Mouse (Mus musculus): ENCODE results near the gene Pappa. TPM values are rescaled to one million over a fixed set of nuclear protein-coding genes. Genes with fewer than 3 reads are reported as not detected.

Pappa gene
- polyA plus RNA-seq, 1 experiment from 2014 or later = 0.69 TPM

GRCm38 (mm10) chr4:65188921-65189485, 65.0 kb downstream of the Pappa start:
- Histone ChIP-seq H3K27ac (no peak overlapping the region), H3K36me3 (no peaks in the 10 kb centered on the region), H3K4me3 (no peak overlapping the region), H3K9me3 (replicated peaks) (no peaks in the 10 kb centered on the region), H3K27me3 (ENCODE audit: low read depth, poor library complexity, severe bottlenecking) (no peaks in the 10 kb centered on the region), H3K4me1 (no peaks in the 10 kb centered on the region; the same call in 1 of the 2 replicates)
- no peak for DNase-seq (ENCODE audit: low spot score)
- 81% methylated on average over 6 of the region's 6 CpGs for WGBS

GRCm38 (mm10) chr4:65192810-65193209, 68.8 kb downstream of the Pappa start:
- no peaks in the 10 kb centered on the region; the same call in 1 of the 2 replicates for H3K4me1 ChIP-seq
- H3K9me3 ChIP-seq (replicated peaks) = no peaks in the 10 kb centered on the region
- H3K36me3 ChIP-seq = no peaks in the 10 kb centered on the region
- WGBS = 58% methylated on average over 3 of the region's 3 CpGs
- H3K27ac ChIP-seq = no peak overlapping the region
- DNase-seq (ENCODE audit: low spot score) = no peak
- H3K27me3 ChIP-seq (ENCODE audit: low read depth, poor library complexity, severe bottlenecking) = no peaks in the 10 kb centered on the region
- H3K4me3 ChIP-seq = no peak overlapping the region

GRCm38 (mm10) chr4:65195971-65196370, 72.0 kb downstream of the Pappa start:
- Histone ChIP-seq H3K4me3 (no peak overlapping the region), H3K27me3 (ENCODE audit: low read depth, poor library complexity, severe bottlenecking) (no peaks in the 10 kb centered on the region), H3K36me3 (no peaks in the 10 kb centered on the region), H3K9me3 (replicated peaks) (no peaks in the 10 kb centered on the region), H3K4me1 (no peaks in the 10 kb centered on the region; the same call in 1 of the 2 replicates), H3K27ac (no peak overlapping the region)
- WGBS = 93% methylated on average over 1 of the region's 1 CpGs
- no peak for DNase-seq (ENCODE audit: low spot score)

- WGBS = 86% methylated on average over 5 of the region's 5 CpGs
Observed at GRCm38 (mm10) chr4:65203666-65204065, 79.7 kb downstream of the Pappa start.

GRCm38 (mm10) chr4:65205446-65205845, 81.5 kb downstream of the Pappa start:
- H3K27ac ChIP-seq = no peak overlapping the region
- no peaks in the 10 kb centered on the region for H3K36me3 ChIP-seq
- no peak overlapping the region for H3K4me3 ChIP-seq
- no peak for DNase-seq (ENCODE audit: low spot score)
- no peaks in the 10 kb centered on the region for H3K4me1 ChIP-seq
- WGBS = 88% methylated on average over 2 of the region's 2 CpGs
- no peaks in the 10 kb centered on the region for H3K27me3 ChIP-seq (ENCODE audit: low read depth, poor library complexity, severe bottlenecking)
- H3K9me3 ChIP-seq (replicated peaks) = no peaks in the 10 kb centered on the region

More at GRCm38 (mm10) chr4:65203666-65204065, 79.7 kb downstream of the Pappa start:
- Histone ChIP-seq H3K4me3 (no peak overlapping the region), H3K36me3 (no peaks in the 10 kb centered on the region), H3K9me3 (replicated peaks) (no peaks in the 10 kb centered on the region), H3K27me3 (ENCODE audit: low read depth, poor library complexity, severe bottlenecking) (no peaks in the 10 kb centered on the region), H3K4me1 (no peaks in the 10 kb centered on the region), H3K27ac (no peak overlapping the region)
- DNase-seq (ENCODE audit: low spot score) = no peak

- H3K27me3 ChIP-seq (ENCODE audit: low read depth, poor library complexity, severe bottlenecking) = no peaks in the 10 kb centered on the region
- no peaks in the 10 kb centered on the region for H3K4me1 ChIP-seq
- no peaks in the 10 kb centered on the region for H3K36me3 ChIP-seq
- H3K9me3 ChIP-seq (replicated peaks) = no peaks in the 10 kb centered on the region
- 77% methylated on average over 3 of the region's 3 CpGs for WGBS
- no peak overlapping the region for H3K4me3 ChIP-seq
- DNase-seq (ENCODE audit: low spot score) = no peak
- H3K27ac ChIP-seq = no peak overlapping the region
Observed at GRCm38 (mm10) chr4:65209369-65210015, 85.5 kb downstream of the Pappa start.

GRCm38 (mm10) chr4:65216682-65217081, 92.7 kb downstream of the Pappa start:
- Histone ChIP-seq H3K9me3 (replicated peaks) (no peaks in the 10 kb centered on the region), H3K27ac (peak overlapping the region; percentile 73), H3K36me3 (no peaks in the 10 kb centered on the region), H3K27me3 (ENCODE audit: low read depth, poor library complexity, severe bottlenecking) (0 out of 2 replicates have a peak, but pooled peaks cover 7% of the 10 kb centered on the region), H3K4me1 (peaks cover 31% of the 10 kb centered on the region), H3K4me3 (no peak overlapping the region)
- peak; percentile 47 for DNase-seq (ENCODE audit: low spot score)
- WGBS = 15% methylated on average over 3 of the region's 3 CpGs

GRCm38 (mm10) chr4:65217651-65218364, 93.8 kb downstream of the Pappa start:
- 0 out of 2 replicates have a peak, but pooled peaks cover 7% of the 10 kb centered on the region for H3K27me3 ChIP-seq (ENCODE audit: low read depth, poor library complexity, severe bottlenecking)
- H3K4me1 ChIP-seq = peaks cover 31% of the 10 kb centered on the region
- H3K4me3 ChIP-seq = 0 out of 2 replicates have a peak overlapping the region, but pooled peaks have one; percentile 27
- H3K36me3 ChIP-seq = no peaks in the 10 kb centered on the region
- peak overlapping the region; percentile 73 for H3K27ac ChIP-seq
- no peaks in the 10 kb centered on the region for H3K9me3 ChIP-seq (replicated peaks)
- peak; percentile 62 for DNase-seq (ENCODE audit: low spot score)
- 17% methylated on average over 9 of the region's 9 CpGs for WGBS

- Histone ChIP-seq H3K36me3 (no peaks in the 10 kb centered on the region), H3K27ac (no peak overlapping the region), H3K9me3 (replicated peaks) (no peaks in the 10 kb centered on the region), H3K4me3 (no peak overlapping the region), H3K27me3 (ENCODE audit: low read depth, poor library complexity, severe bottlenecking) (no peaks in the 10 kb centered on the region), H3K4me1 (peaks cover 2% of the 10 kb centered on the region; the same call in 1 of the 2 replicates)
- no peak for DNase-seq (ENCODE audit: low spot score)
- WGBS = 87% methylated on average over 4 of the region's 4 CpGs
Observed at GRCm38 (mm10) chr4:65223901-65224300, 99.9 kb downstream of the Pappa start.

- 2% methylated on average over 8 of the region's 8 CpGs for WGBS
- peak overlapping the region; percentile 54 for H3K27ac ChIP-seq
Observed at GRCm38 (mm10) chr4:65238540-65238998, 114.6 kb downstream of the Pappa start.

GRCm38 (mm10) chr4:65242434-65242931, 118.5 kb downstream of the Pappa start:
- peaks cover 36% of the 10 kb centered on the region for H3K4me1 ChIP-seq
- no peaks in the 10 kb centered on the region for H3K9me3 ChIP-seq (replicated peaks)
- H3K36me3 ChIP-seq = no peaks in the 10 kb centered on the region
- WGBS = 6% methylated on average over 3 of the region's 3 CpGs
- no peak overlapping the region for H3K27ac ChIP-seq
- no peak overlapping the region for H3K4me3 ChIP-seq
- DNase-seq (ENCODE audit: low spot score) = peak; percentile 47
- 0 out of 2 replicates have a peak, but pooled peaks cover 7% of the 10 kb centered on the region for H3K27me3 ChIP-seq (ENCODE audit: low read depth, poor library complexity, severe bottlenecking)

More at GRCm38 (mm10) chr4:65238540-65238998, 114.6 kb downstream of the Pappa start:
- H3K27me3 ChIP-seq (ENCODE audit: low read depth, poor library complexity, severe bottlenecking) = no peaks in the 10 kb centered on the region
- H3K9me3 ChIP-seq (replicated peaks) = no peaks in the 10 kb centered on the region
- peaks cover 25% of the 10 kb centered on the region for H3K4me1 ChIP-seq
- no peak overlapping the region for H3K4me3 ChIP-seq
- H3K36me3 ChIP-seq = no peaks in the 10 kb centered on the region
- no peak for DNase-seq (ENCODE audit: low spot score)

GRCm38 (mm10) chr4:65243245-65243644, 119.3 kb downstream of the Pappa start:
- no peaks in the 10 kb centered on the region for H3K9me3 ChIP-seq (replicated peaks)
- no peak overlapping the region for H3K4me3 ChIP-seq
- no peak for DNase-seq (ENCODE audit: low spot score)
- H3K36me3 ChIP-seq = no peaks in the 10 kb centered on the region
- H3K27ac ChIP-seq = no peak overlapping the region
- peaks cover 35% of the 10 kb centered on the region for H3K4me1 ChIP-seq
- 10% methylated on average over 2 of the region's 2 CpGs for WGBS
- H3K27me3 ChIP-seq (ENCODE audit: low read depth, poor library complexity, severe bottlenecking) = 0 out of 2 replicates have a peak, but pooled peaks cover 8% of the 10 kb centered on the region

All from limb, embryonic 10.5 days (tissue).